Mouse (Mus musculus): ENCODE data around the gene Tmbim4.

DNA sequence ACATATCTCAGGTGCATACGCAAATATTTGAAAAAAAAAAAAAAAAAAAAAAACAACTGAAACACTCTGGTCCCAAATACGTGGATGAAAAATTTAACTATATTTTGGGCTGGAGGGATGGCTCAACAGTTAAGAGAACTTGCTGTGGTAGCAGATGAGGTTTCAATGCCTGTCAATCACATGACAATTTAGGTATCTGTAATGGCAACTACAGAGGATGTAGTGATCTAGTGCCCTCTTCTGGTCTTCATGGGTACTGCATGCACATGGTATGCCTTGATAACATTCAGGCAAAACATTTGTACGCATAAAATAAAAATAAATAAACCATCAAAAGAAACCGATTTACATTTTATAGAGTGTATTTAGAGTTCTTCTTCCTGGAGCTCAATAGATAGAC is 69.4 kb downstream of the Tmbim4 start:
- TF ChIP-seq TAL1 (conservative IDR thresholded peaks at IDR 0.05; ENCODE audit: low read depth, low read length) (no peak), CTCF (IDR thresholded peaks at IDR 0.05; ENCODE audit: low read depth, low read length) (peak; percentile 65), POLR2AphosphoS5 (IDR thresholded peaks at IDR 0.05; ENCODE audit: insufficient replicate concordance, low read depth, low read length) (no peak), GATA1 (IDR thresholded peaks at IDR 0.05; ENCODE audit: borderline replicate concordance, low read length) (no peak), GATA2 (IDR thresholded peaks at IDR 0.05; ENCODE audit: borderline replicate concordance, low read depth, low read length) (no peak)

All from G1E (cell line).